Mouse (Mus musculus): Measurements from ENCODE around the gene 4921517D22Rik.

- no peak for TF ChIP-seq CTCF (IDR thresholded peaks at IDR 0.05)
- no peak for TF ChIP-seq EP300 (IDR thresholded peaks at IDR 0.05)
Measured at GRCm38 (mm10) chr13:59741096-59741495, 47.2 kb upstream of the 4921517D22Rik start.
